Mouse (Mus musculus) lung, embryonic 16.5 days (tissue): Measurements from ENCODE around the gene Marco. TPM values are rescaled to one million over a fixed set of nuclear protein-coding genes. Genes with fewer than 3 reads are reported as not detected.

Source experiments
- polyA plus RNA-seq: library from polyadenylated mRNA; unstranded; fragments of >200 nt; fragmentation: Nextera tagmentation; extraction: Ambion mirVana; gene quantifications from 2 replicates; pipeline ENCODE4 v1.2.1, GENCODE M21; 2015

The Marco gene
- polyA plus RNA-seq, 1 experiment from 2014 or later = 0.28 TPM

Other genes with a start within 250 kb of the Marco start
- 3.0 and 3.6 TPM in 2 replicates for gene Steap3, start 232.3 kb downstream of the Marco start, polyA plus RNA-seq
- 0.08 and 0.20 TPM in 2 replicates for gene C1ql2, start 164.4 kb downstream of the Marco start, polyA plus RNA-seq
- 0.08 TPM in 1 of 2 replicates, not detected in the other for gene En1, start 97.4 kb upstream of the Marco start, polyA plus RNA-seq